Mouse (Mus musculus) layer of hippocampus, adult 18-20 months (tissue): ENCODE measurements at regions not wholly inside any gene's neighbourhood (a gene's known extent, or its start where the extent isn't known, plus 50 kb on each side); places are given as distances from the start of the nearest gene placed in this dataset.
A peak's percentile ranks its signal among the peaks of the same experiment; 100 is the strongest.

Experiments
- DNase-seq, 2 experiments: peaks; one replicate each; pipeline ENCODE4 v3.0.0; 2022; ENCODE audit warnings: low spot score in 2 of 2

DNA sequence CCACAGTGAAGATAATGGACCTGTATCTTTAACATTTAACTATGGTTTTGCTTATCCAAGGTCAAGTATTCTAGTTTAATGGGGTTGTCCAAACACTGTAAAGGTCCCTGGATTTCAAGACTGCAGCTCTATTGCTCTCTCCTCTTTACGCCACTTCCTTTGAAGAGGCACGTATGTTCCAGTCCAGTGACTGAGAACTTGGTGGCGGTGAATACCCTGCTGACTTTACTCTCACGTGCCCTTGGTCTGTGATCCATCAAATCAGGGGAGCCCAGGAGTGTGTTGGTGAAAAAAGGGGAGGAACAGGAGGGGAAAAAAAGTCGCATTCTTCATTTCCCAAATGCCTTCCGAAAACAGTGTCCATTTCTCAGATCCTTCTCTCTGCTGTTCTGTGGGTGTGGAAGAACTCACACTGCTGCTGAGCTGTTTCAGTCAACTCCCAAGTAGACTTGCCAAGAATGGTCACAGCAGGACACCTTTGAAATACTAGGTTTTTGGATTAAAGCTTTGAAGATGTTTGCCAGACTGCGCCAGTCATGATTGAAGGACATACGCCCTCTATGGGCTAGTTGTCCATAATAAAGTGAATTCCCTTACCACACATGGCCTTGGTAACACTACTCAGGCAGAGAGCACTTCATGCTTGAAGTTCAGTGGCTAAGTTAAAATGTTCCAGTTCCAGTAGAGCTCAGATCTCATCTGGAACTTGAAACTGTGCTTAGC is 136.1 kb upstream of the Cdkn2b start:
- DNase-seq = no peak

DNA sequence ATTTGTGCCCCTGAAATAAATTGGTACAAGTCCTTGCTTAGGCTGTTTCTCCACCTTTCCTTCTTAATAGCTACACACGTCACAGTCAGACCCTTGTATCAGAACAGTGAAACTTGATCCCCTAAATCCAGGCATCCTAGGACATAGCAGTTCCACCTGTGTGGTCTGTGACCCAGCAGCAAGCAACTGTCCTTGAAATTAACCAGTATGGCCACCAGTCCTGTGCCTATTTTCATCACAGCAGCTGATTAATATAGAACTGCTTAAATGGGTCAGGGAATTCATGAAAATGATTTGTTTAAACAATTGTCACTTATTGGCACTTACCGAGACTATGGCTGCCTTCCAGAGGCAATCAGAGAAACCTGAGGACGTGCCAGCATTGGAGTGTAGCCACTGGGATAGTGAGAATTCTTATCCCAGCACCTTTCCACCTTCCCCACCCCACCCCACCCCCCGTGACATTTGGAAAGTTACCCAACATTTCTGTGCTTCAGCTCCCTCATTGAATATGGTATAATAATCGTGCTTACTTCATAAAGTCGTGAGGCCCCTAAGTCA is 135.4 kb upstream of the Cdkn2b start:
- DNase-seq = no peak

DNA sequence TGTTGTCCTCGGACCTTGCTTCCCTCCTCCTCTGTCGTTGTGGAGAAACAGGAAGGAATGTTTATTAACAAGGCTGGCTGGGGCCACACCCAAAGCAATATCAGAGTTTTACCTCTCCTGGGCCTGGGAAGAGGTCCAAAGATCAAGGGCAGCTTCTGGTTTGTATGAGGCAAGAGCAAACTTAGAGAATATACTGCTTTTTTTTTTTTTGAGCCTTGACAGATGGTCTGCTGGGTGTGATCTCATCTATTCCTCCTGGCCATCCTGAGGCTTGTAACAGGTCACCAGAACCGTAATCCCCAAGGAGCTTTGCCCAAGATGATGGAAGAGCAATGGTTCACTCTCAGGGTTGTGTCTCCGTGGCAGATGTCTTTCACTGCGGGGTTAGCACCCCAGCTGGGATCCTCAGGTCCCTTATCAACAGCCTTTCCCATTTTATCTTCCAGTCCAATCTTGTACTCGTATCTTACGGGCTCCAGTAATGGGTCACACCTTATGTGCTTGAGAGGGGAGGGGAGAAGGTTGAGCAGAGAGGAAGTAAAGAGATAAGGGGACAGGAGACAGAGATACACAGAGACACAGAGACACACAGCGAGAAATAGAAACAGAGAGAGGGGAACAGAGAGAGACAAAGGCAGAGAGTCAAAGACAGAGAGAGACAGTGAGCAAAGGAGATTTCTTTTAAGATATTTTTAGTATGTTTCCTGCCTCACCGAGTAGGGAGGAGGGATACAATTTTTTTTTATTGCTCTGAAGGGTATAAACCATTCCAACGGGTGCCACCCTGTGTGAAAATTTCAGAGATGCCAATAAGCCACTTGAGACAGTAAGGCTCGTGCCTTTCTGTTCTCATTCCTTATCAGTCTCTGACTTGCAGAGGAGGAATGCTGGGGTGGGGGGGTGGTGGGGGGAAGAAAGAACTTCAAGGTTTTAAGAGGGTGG is 134.6 kb upstream of the Cdkn2b start:
- DNase-seq = no peak

DNA sequence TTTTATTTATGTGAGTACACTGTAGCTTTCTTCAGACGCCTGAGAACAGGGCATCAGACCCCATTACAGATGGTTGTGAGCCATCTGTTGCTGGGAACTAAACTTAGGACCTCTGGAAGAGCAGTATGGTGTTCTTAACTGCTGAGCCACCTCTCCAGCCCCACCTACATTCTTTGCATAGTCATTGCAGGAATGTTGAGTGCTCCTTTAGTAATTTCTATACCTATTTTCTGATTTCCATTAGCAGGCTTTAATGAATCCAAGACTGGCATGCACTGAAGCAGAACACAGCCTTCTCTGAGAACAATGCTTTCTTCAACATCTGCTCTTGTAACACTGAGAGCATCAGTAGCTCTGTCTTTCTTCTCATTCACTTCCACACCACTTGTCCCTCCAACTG is 131.7 kb upstream of the Cdkn2b start:
- no peak for DNase-seq

DNA sequence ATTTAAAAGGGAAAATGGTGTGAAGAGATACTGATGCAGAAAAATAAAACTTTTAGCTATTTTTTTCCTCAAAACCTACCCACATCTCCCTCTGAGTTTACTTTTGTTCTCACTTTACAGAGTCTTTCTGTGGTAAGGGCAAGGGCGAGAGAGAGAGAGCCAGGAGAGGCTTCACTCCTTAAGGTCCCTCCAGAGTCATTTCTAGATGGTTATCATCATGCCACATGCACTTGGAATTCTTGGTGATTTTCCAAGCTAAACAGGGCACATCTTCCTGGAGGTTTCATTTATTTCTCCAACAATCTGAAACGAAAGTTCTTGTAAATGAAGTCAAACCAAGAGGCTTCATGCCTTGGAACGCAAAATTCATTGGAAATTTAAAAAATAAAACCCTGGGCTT is 130.0 kb upstream of the Cdkn2b start:
- no peak for DNase-seq

- DNase-seq = no peak
Measured at GRCm38 (mm10) chr4:89440326-89440725, 129.5 kb upstream of the Cdkn2b start.

- no peak for DNase-seq
Measured at GRCm38 (mm10) chr4:89438665-89439064, 127.8 kb upstream of the Cdkn2b start.

DNA sequence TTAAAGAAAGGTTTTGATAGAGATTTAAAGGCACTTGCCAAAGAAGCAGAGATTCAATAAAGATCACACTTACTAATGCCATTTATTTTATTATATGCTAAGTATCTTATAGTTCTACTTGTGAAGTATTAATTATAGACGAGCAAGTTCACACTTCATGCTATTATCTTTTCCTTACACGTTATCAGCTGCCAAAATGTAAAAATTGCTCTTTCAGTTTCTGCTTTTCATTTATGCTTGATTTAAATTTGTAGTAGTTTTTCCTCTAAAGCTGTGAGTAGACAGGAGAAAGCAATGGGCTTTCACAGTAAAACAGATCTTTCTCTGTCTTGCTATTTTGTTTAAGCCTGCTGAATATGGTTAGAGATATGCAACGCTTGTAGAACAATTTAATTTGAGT is 125.9 kb upstream of the Cdkn2b start:
- no peak for DNase-seq

DNA sequence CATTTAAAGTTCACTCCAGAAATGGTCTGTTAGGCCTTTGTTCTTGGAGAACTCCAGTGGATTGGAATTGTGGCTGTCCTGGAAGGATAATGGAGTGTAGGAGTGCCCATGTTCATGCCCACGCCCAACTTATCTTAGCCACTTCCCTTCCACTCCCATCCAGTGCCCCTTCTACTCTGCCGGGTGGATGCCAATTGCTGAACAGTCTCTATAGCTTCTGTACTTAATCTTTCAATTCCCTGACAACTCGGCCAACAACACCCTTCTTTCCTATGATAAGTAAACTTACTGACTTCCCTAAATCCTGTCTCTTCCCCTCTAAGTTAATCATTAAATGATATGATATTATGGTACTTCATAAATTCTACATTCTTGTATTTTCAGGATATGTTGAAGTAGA is 123.3 kb upstream of the Cdkn2b start:
- DNase-seq = no peak

GRCm38 (mm10) chr4:89433528-89433927 is 122.7 kb upstream of the Cdkn2b start:
- no peak for DNase-seq

GRCm38 (mm10) chr4:89431520-89431919 is 120.7 kb upstream of the Cdkn2b start:
- no peak for DNase-seq

GRCm38 (mm10) chr4:89428465-89428864 is 117.6 kb upstream of the Cdkn2b start:
- DNase-seq = no peak

- DNase-seq = peak in 1 of 2 experiments; percentile 17
Measured at GRCm38 (mm10) chr4:89427345-89428293, 116.8 kb upstream of the Cdkn2b start.

DNA sequence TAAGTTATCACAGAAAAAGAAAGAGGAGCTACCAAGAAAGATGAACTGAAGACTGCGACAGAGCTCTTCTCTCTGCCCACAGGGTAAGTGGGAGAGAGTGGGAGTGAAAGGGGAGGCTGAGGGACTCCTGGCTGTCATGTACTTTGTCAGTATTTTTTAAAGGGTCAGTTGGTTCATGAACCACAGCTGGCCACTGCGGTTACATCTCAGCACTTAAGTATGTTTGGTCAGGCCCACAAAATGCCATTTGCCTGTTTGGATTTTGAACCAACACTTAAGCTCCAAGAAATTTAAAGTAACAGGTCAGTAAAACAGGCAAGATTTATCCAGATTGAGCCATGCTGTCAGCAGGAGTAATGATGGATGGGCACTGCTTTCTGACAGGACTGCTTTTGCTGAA is 115.1 kb upstream of the Cdkn2b start:
- DNase-seq = no peak

GRCm38 (mm10) chr4:89421694-89422354 is 111.0 kb upstream of the Cdkn2b start:
- DNase-seq = no peak

- DNase-seq = no peak
Measured at GRCm38 (mm10) chr4:89420868-89421267, 110.0 kb upstream of the Cdkn2b start.

DNA sequence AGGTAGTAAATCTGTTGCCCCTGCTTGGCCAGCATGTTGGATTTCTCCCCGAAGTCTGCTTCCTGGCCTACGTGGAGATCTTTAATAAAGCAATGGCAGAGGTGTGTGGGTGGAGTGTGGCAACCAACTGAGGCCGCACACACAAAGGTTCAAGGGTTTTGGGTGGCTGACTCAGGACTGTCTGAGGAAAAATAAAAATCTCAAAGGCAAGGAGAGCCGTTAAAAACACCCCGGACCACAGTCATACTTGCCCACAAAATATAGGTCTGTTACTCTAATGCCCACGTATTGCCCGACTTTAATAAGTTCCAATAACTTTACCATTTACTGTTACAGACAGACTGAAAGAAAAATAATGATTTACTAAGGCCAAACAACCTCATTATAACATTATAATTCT is 108.7 kb upstream of the Cdkn2b start:
- no peak for DNase-seq

DNA sequence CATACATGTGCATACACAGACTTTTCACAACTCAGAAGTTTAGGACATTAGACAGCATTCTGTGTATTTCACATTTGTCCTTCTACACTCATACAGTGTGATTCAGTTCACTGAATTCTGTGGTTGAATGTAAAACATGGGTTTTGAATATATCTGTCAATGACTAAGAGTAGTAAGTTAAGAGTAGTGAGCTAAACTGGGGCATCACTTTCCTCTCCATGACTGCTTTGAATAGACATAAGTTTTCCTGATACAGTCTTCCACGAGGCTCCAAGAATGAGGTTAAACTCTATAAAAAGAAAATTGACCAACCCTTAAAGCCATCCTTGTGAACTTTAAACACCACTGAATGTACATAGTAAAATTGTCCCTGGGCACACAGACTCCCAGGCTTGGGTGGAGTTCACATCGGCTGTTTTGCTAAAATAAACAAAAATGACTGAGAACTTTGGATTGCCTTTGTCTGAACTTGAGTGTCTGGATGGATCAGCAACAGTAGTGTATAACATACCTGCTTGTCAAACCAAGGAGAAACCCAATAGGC is 94.9 kb upstream of the Cdkn2b start:
- DNase-seq = no peak

- DNase-seq = no peak
Measured at GRCm38 (mm10) chr4:89403151-89403550, 92.3 kb upstream of the Cdkn2b start.

DNA sequence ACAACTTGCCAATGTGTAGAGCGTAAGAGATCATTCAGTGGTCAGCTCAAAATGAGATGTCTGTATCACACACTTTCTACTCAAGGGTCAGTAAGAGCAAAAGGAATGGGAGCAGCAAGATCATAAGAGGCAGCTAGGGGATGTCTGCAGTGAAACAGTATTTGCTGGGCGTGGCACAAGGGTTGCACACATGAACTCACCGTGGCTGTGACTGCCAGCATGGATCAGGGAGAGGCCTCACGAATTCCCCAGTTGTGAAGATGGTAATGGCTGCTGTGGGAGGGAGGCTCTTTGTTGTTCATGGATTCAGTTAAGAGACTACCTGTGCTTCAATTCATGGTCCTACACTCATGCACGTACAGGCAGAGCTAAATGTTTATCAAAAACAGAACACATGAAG is 91.5 kb upstream of the Cdkn2b start:
- DNase-seq = no peak
